Mouse (Mus musculus) spleen, adult 18-20 months (tissue): ENCODE results near the gene Lsm6.

Source experiments
- DNase-seq, 2 experiments: peaks; one replicate each; pipeline ENCODE4 v3.0.0; 2022; ENCODE audit warnings: mixed read lengths in 2 of 2

Gene Lsm6

DNA sequence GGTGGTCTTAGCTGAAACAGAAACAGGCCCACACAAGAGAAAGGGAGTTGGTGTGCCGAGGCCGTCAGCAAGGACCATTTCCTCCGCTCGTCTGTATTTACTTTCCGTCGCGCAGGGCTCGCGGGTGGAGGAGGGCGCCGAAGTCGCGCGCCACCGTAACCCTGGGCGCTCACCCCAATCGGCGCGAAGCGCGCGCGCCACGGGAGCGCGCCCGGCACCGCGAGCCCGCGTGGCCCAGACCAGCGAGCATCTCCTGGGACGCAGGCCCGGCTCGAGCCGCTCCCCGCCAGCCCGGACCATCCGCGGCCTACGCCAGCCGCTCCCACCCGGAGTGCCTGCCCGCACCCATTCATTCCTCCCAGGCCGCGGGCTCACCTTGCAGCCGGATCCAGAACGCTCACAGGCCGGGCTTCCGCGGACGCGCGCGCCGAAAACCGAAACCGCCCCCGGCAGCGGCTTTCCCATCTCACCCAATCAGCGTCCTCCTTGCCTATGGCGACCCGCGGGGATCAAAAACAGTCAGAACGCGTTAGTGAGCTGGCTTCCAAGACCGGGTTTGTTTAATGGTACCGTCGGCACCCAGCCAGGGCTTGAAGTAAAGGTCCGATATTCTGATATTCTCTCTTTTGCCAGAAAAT, at the start of gene Lsm6:
Lsm6 (minus strand) TSS at position 468 of the 638 bp plus-strand sequence.
- DNase-seq, result peak; percentile 93 to 99

DNA sequence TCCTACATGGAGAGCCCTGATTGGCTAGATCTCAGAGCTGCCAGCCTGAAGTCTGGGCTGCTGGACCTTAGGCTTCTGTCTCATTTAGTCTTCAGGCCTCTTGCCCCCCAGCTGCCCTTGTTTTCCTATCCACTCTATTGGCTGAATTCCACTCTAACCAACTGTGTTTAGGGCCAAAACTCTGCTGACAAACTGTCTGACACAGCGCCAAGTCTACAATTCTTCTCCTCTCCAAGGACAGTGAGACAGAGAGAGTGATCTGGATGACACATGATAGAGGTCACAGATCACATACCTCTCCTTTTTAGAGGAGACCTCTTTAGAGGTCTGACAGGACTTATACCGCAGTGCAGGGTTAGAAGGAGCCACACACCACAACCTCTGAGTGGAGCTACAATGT, 46.1 kb upstream of the Lsm6 start:
- DNase-seq, result no peak

- DNase-seq, result no peak
These were observed 42.1 kb upstream of the Lsm6 start for GRCm38 (mm10) chr8:78863001-78863400.

GRCm38 (mm10) chr8:78862046-78862445, 41.1 kb upstream of the Lsm6 start:
- DNase-seq, result no peak

- no peak for DNase-seq
These were observed 39.8 kb upstream of the Lsm6 start for GRCm38 (mm10) chr8:78860789-78861188.

- no peak for DNase-seq
These were observed 36.5 kb upstream of the Lsm6 start for GRCm38 (mm10) chr8:78857421-78857820.

- no peak for DNase-seq
These were observed 31.3 kb upstream of the Lsm6 start for GRCm38 (mm10) chr8:78852279-78852678.

- no peak for DNase-seq
These were observed 26.3 kb upstream of the Lsm6 start for GRCm38 (mm10) chr8:78847240-78847639.

GRCm38 (mm10) chr8:78844559-78844958, 23.6 kb upstream of the Lsm6 start:
- no peak for DNase-seq

DNA sequence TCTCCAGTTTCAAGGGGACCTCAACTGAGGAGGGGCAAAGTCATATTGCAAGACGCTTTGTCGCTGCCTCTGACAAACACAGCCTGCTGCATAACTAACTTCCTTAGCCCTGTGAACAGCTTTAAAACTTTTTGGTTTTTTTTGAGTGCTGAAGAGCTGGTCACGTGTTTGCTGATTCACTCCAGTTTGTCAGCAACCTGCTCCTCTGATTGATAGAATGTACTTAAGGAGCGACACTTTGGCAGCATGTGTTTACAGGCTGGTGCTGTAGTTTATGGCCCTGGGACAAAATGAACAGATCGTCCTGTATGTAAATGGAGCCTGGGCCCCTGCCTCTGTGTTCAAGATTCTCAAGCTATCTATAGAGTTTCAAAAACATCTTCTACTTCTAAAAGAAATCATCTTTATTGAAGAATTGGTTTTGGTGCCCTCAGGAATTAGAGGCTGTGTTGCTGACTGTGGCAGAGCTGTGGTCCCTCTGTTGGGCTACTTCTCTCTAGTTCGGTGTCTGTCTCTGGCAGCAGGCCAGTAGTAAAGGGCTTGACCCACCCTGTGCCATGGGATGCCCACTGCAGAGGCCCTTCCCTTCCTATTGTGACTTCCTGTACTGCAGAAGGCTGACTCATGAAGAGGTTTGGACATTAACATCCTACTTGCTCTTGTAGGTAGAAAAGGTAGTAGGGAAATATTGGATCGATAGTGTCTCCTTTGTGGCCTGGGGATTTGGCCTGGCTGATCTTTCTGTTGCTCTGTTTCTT, 17.9 kb upstream of the Lsm6 start:
- no peak for DNase-seq

DNA sequence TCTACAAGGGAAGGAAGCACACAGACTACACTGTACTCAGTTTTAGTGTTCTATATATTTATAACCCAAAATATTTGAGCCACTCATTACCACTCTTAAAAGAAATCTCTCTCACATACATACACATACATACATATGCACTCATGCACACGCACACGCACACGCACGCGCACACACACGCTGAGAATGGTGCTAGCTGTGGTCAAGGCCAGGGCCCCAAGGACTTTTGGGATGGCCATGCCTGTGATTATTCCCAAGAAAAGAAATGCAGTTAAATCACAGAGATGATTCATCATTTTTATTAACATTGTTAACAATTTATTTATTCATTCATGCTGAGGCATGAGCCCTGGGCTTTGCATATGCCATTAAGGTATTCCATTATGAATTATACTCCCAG, 15.2 kb upstream of the Lsm6 start:
- DNase-seq, result no peak

DNA sequence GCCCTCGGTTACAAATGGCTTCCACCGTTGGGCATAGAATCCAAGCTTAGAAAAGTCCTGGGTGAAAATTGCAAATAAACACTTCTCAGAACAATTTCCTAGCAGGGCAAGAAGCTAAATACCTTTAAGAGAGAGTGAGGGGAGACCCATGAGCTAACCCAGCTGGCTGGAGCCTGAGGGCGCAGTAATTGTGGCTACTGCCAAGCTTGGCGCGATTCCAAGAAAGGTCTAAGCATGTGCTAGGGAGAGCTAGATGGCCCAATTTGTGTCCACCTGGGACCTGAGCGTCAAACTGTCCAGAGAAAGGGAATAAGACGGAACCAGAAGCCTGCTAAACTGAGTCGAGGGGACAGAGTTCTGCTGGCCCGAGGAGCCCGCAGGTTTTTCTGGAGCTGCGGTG, 7.5 kb upstream of the Lsm6 start:
- DNase-seq, result no peak

DNA sequence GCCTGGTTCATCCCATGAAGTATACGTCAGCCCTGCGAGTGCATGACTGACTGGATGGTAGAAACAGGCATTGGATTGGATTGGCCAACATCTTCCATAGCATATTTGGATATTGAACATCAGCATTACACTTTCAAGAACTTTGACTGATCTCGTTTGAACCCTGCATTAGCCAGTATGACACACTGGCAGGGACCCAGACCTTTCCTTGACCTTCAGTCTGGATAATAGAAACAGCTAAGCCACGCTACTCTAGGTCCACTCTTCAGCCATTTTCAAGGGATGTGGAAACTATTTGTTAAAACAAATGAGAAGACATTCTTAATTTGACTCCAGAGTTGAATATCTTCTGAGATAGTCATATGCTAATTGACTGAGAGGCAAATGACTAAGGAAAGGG, 3.6 kb upstream of the Lsm6 start:
- DNase-seq, result no peak

GRCm38 (mm10) chr8:78819973-78820372, 967 bp downstream of the Lsm6 start:
- peak; percentile 7 to 19 for DNase-seq

DNA sequence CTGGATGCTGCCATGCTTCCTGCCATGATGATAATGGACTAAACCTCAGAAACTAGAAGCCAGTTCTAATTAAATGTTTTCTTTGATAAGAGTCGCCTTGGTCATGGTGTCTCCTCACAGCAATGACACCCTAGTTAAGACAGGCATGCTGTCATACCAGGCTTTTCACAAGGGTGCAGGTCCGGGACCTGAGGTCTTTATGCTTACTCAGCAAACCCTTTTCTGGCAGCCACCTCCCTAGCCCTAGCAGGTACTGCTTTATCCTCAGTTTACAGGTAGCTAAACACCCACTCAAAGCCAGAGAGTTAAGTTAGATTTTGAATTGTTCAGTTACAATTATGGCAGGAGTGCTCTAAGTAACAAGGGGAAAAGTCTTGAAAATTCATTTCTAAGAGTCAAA, 6.2 kb downstream of the Lsm6 start:
- no peak for DNase-seq

DNA sequence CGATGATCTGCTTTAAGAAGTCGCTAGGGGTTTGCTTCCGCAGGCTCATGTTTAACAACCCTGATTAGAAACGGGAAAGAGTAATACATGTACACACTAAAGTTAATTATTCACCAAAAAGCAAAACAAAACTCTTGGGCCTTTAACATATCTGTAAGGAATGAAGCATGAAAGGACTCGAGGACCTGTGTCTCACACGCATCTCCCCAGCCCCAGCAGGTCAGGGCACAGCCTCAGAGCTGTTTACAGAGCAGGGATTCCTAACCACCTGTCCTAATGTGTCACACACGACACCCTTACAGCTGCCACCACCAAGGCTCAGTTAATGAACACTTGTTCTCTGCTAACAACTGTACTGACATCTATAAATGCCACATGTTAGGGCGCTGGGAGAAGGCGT, 7.9 kb downstream of the Lsm6 start:
- DNase-seq, result no peak

GRCm38 (mm10) chr8:78812446-78812845, 8.5 kb downstream of the Lsm6 start:
- no peak for DNase-seq

DNA sequence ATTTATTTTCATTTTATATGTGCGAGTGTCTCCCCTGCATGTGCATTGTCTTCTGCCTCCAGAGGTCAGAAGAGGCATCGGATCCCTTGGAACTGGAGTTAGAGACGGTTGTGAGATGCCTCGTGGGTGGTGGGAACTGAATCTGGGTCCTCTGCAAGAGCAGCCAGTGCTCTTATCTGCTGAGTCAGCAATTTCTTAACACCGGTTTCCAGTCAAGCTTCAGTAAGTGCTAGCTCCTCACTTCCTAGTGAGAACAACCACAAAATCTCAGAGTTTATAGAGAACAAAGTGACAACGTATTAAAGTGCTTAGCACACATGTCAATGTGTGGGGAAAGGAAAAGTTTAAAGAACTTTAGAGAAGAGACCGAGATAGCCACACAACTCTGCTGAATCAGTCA, 9.2 kb downstream of the Lsm6 start:
- DNase-seq, result no peak

DNA sequence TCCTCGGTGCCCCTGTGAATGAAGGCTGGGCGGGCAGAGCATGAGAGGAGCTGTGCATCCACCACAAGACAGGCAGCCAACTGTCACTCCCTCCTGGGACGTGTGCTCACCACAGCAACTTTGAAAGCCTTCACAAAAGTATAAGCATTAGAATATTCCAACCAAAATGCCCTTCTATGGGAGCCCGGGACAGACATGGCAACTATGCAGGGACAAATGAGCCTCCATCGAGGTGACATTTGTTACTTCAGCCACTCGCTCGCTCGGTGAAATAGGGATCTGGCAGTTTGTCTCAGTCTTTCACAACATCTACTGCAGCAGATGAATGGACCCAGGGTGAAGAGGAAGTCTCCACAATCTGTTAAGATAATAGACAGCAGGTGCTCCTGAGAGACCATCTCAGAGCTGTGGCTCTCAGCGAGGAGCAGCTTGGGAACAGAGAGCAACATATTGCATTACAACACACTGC, 10.7 kb downstream of the Lsm6 start:
- DNase-seq, result no peak

- DNase-seq, result no peak
These were observed 11.3 kb downstream of the Lsm6 start for GRCm38 (mm10) chr8:78809454-78810206.

DNA sequence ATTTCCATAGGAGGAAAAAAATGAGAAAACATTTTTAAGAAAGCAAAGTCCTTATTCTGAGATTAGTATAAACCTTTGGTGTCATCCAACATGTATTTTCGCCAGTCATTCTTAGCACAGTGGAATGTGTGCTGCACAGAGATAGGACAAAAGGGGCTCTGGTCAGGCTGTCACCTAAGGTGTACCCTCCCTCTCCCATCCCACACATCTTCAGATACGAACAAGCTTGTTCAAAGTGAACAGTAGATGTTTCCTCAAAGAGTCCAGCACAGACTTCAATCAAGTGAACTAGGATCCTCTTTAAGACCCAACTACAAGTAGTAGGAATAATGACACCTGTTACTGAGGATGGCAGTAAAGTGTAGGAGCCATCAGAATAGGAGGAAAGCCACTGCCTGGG, 12.1 kb downstream of the Lsm6 start:
- no peak for DNase-seq

- no peak for DNase-seq
These were observed 12.5 kb downstream of the Lsm6 start for GRCm38 (mm10) chr8:78808439-78808838.

DNA sequence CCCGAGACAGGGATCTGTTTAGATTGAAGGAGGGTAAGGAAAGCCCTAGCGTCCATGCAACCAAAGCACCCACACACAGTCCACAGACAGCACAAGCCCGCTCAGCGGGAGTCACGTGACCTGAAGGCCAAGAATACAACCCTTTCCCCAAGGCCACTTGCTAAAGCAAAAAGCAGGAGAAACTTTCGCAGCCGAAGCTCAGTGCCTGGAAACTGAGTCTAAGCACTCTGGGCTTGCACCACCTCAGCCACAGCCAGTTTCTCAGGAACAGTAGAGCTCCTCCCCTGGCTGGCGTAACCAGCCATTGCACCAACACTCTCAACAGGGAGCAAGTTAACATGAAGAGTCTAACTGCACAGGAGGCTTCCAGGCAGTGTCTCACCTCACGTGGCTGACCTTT, 13.7 kb downstream of the Lsm6 start:
- no peak for DNase-seq

- DNase-seq, result no peak
These were observed 14.9 kb downstream of the Lsm6 start for GRCm38 (mm10) chr8:78806006-78806405.
